Mouse (Mus musculus) midbrain, postnatal 0 days (tissue): ENCODE measurements around the gene Eif2b1. TPM values are rescaled to one million over a fixed set of nuclear protein-coding genes. Genes with fewer than 3 reads are reported as not detected.

ENCODE experiments used
- ATAC-seq: fragments of 200-750 bp; cut with Nextera tagmentation; 2 replicates; pipeline ENCODE4 v1.8.0; 2017; ENCODE audit warnings: moderate number of reproducible peaks, mild to moderate bottlenecking, moderate TSS enrichment, moderate library complexity; ENCODE audit not compliant: low FRiP score
- DNase-seq: peaks from one replicate; pipeline ENCODE4 v3.0.0-alpha.2; 2015; ENCODE audit warnings: low spot score
- H3K27ac ChIP-seq: fragments of 300-500 bp; sonication (generic); 2 replicates; pipeline ENCODE4 v1.5.1; 2014; ENCODE audit warnings: low read depth, mild to moderate bottlenecking, low read length, mixed read lengths
- H3K27me3 ChIP-seq: fragments of 300-500 bp; sonication (generic); 2 replicates; pipeline ENCODE4 v1.6.1; 2014; ENCODE audit warnings: low read length, control low read depth, mixed read lengths; ENCODE audit not compliant: insufficient read depth
- H3K36me3 ChIP-seq: fragments of 300-500 bp; sonication (generic); 2 replicates; pipeline ENCODE4 v1.6.1; 2014; ENCODE audit warnings: low read length, control low read depth, mixed read lengths; ENCODE audit not compliant: insufficient read depth
- H3K4me1 ChIP-seq: fragments of 300-500 bp; sonication (generic); 2 replicates; pipeline ENCODE4 v1.6.1; 2014; ENCODE audit warnings: mild to moderate bottlenecking, control low read depth, antibody characterized with exemption, low read length, mixed read lengths; ENCODE audit not compliant: insufficient read depth
- H3K4me2 ChIP-seq: fragments of 300-500 bp; sonication (generic); 2 replicates; pipeline ENCODE4 v1.6.1; 2014; ENCODE audit warnings: low read depth, mild to moderate bottlenecking, low read length, mixed read lengths; ENCODE audit not compliant: poor library complexity, severe bottlenecking
- H3K4me3 ChIP-seq: fragments of 300-500 bp; sonication (generic); 2 replicates; pipeline ENCODE4 v1.5.1; 2014; ENCODE audit warnings: low read depth, mild to moderate bottlenecking, low read length, moderate library complexity
- H3K9ac ChIP-seq: fragments of 300-500 bp; sonication (generic); replicated peaks from 2 replicates; pipeline ENCODE4 v1.6.1; 2014; ENCODE audit warnings: mild to moderate bottlenecking, low read length, moderate library complexity, mixed read lengths; ENCODE audit not compliant: poor library complexity, severe bottlenecking
- H3K9me3 ChIP-seq: fragments of 300-500 bp; sonication (generic); 2 replicates; pipeline ENCODE4 v1.6.1; 2016; ENCODE audit warnings: low read length, control low read depth
- CTCF ChIP-seq: IDR thresholded peaks from 2 replicates; pipeline ENCODE4 v1.5.1; 2016; ENCODE audit warnings: antibody characterized with exemption, mild to moderate bottlenecking
- WGBS: fragments of 180-500 bp; shearing (Covaris S2); extraction: QIAGEN DNeasy Blood & Tissue Kit; methylation state at CpG from one replicate; pipeline ENCODE4 v1.1.7; 2014; 5-methylcytosine and 5-hydroxymethylcytosine counted together
- polyA plus RNA-seq: library from polyadenylated mRNA; unstranded; fragments of >200 nt; fragmentation: Nextera tagmentation; extraction: Ambion mirVana; gene quantifications from 2 replicates; pipeline ENCODE4 v1.2.1, GENCODE M21; 2015
- total RNA-seq: library from RNA; depleted of rRNA; stranded (reverse); fragments of >200 nt; gene quantifications from 2 replicates; pipeline ENCODE4 v1.2.3, GENCODE M21; 2014; rRNA removed

Gene Eif2b1
- total RNA-seq (38.4 and 40.2 TPM in 2 replicates), polyA plus RNA-seq (55.2 and 61.9 TPM in 2 replicates)

GRCm38 (mm10) chr5:124578633-124579317 is at the start of gene Eif2b1, which contains the start of gene Gtf2h3:
Gene Eif2b1, minus strand, starts transcription at chr5:124579131.
Gene Gtf2h3, plus strand, starts transcription at chr5:124579140.
- H3K36me3 ChIP-seq: peaks cover 37% of the 10 kb centered on the region
- H3K4me3 ChIP-seq: peak within 1 kb of the TSS; percentile 71

GRCm38 (mm10) chr5:124624291-124624690 is 45.4 kb upstream of the Eif2b1 start:
- no peak for TF ChIP-seq CTCF
- Histone ChIP-seq H3K27ac (no peak overlapping the region), H3K4me3 (no peak overlapping the region), H3K27me3 (no peaks in the 10 kb centered on the region), H3K9me3 (no peaks in the 10 kb centered on the region), H3K36me3 (peaks cover 30% of the 10 kb centered on the region), H3K4me2 (no peak overlapping the region), H3K9ac (no peak overlapping the region), H3K4me1 (no peaks in the 10 kb centered on the region)
- no peak for ATAC-seq
- WGBS: 95% methylated on average over 9 of the region's 9 CpGs
- DNase-seq: no peak

More at GRCm38 (mm10) chr5:124578633-124579317, at the start of gene Eif2b1, which contains the start of gene Gtf2h3:
- Histone ChIP-seq H3K27ac (peak within 1 kb of the TSS; percentile 62), H3K9me3 (no peaks in the 10 kb centered on the region), H3K9ac (peak within 1 kb of the TSS; percentile 66), H3K4me2 (peak within 1 kb of the TSS; percentile 89), H3K4me1 (peaks cover 11% of the 10 kb centered on the region), H3K27me3 (no peaks in the 10 kb centered on the region)
- under 1% methylated on average over 51 of the region's 51 CpGs for WGBS
- peak; percentile 21; the same call in 1 of the 2 replicates for TF ChIP-seq CTCF
- ATAC-seq (peak; percentile 89), DNase-seq (peak; percentile 96)

- ATAC-seq (no peak), DNase-seq (no peak)
- Histone ChIP-seq H3K4me3 (no peak overlapping the region), H3K27me3 (no peaks in the 10 kb centered on the region), H3K36me3 (peaks cover 31% of the 10 kb centered on the region), H3K9ac (no peak overlapping the region), H3K4me2 (no peak overlapping the region), H3K9me3 (no peaks in the 10 kb centered on the region), H3K27ac (no peak overlapping the region), H3K4me1 (no peaks in the 10 kb centered on the region)
- WGBS: 82% methylated on average over 15 of the region's 15 CpGs
- TF ChIP-seq CTCF: no peak
Observed at GRCm38 (mm10) chr5:124622890-124623289, 44.0 kb upstream of the Eif2b1 start.

DNA sequence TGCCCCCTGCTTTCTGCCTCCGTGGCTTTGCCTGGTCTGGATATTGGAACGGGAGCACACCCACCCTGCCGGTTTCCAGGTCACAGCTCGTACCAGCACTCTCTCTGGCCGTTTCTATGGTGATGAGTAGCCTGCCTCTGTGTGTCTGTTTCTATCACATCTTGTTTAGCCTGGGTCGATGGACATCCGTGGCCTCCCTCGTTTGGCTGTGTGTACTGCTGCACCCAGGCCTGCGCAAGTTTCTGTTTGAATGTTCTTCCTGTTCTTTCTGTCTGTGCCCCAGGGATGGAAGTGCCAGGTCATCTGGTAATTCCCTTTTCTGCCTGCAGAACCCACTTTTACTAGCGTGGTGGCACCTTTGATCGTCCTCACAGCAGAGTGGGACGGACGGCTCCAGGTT is 42.4 kb upstream of the Eif2b1 start:
- DNase-seq (peak; percentile 8), ATAC-seq (no peak)
- TF ChIP-seq CTCF: no peak
- no peaks in the 10 kb centered on the region for H3K27me3 ChIP-seq
- no peak overlapping the region for H3K4me3 ChIP-seq
- H3K9ac ChIP-seq: no peak overlapping the region
- no peak overlapping the region for H3K27ac ChIP-seq
- H3K36me3 ChIP-seq: peaks cover 27% of the 10 kb centered on the region
- no peaks in the 10 kb centered on the region for H3K9me3 ChIP-seq
- WGBS: 53% methylated on average over 13 of the region's 13 CpGs
- H3K4me2 ChIP-seq: no peak overlapping the region
- no peaks in the 10 kb centered on the region for H3K4me1 ChIP-seq

- ATAC-seq (no peak), DNase-seq (no peak)
- 93% methylated on average over 10 of the region's 10 CpGs for WGBS
- no peaks in the 10 kb centered on the region for H3K4me1 ChIP-seq
- H3K27ac ChIP-seq: no peak overlapping the region
- peaks cover 28% of the 10 kb centered on the region for H3K36me3 ChIP-seq
- no peak overlapping the region for H3K4me3 ChIP-seq
- H3K27me3 ChIP-seq: no peaks in the 10 kb centered on the region
- H3K9ac ChIP-seq: no peak overlapping the region
- no peak overlapping the region for H3K4me2 ChIP-seq
- H3K9me3 ChIP-seq: no peaks in the 10 kb centered on the region
- no peak for TF ChIP-seq CTCF
Observed at GRCm38 (mm10) chr5:124618711-124619110, 39.8 kb upstream of the Eif2b1 start.

DNA sequence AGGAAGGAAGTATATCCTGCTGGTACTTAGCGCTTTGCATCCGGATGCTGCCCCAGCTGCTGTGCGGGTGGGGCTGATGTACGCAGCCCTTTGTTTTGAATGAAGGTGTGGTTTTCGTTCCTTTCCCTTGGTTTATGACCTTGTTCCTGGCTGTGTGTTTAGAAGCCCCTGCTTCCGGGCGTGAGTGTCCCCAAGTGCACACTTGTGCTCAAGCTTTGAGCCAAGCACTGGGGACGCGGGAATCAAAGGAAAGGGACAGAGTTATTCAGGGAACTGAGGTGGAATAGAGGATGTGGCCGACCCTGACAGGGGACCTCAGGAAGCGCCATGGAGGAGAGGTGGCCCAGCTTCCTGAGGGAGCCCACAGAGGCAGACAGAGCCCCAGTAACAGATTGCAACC is 35.8 kb upstream of the Eif2b1 start:
- no peak for TF ChIP-seq CTCF
- H3K4me1 ChIP-seq: no peaks in the 10 kb centered on the region
- H3K36me3 ChIP-seq: peaks cover 21% of the 10 kb centered on the region
- no peak overlapping the region for H3K4me3 ChIP-seq
- ATAC-seq (no peak), DNase-seq (no peak)
- no peaks in the 10 kb centered on the region for H3K27me3 ChIP-seq
- 91% methylated on average over 11 of the region's 11 CpGs for WGBS
- H3K9me3 ChIP-seq: no peaks in the 10 kb centered on the region
- no peak overlapping the region for H3K9ac ChIP-seq
- no peak overlapping the region for H3K27ac ChIP-seq
- no peak overlapping the region for H3K4me2 ChIP-seq
